Mouse (Mus musculus) thymus, adult 2 months (tissue): Measurements from ENCODE around the gene Rmi2.

Experiments used
- CTCF ChIP-seq: fragments of 200-500 bp; IDR thresholded peaks from 2 replicates; pipeline ENCODE4 v1.5.1; 2012; ENCODE audit warnings: mild to moderate bottlenecking, control low read depth, low read length, moderate library complexity, borderline replicate concordance; ENCODE audit not compliant: control insufficient read depth, poor library complexity, insufficient read depth; ENCODE audit errors: extremely low read depth
- POLR2A ChIP-seq: fragments of 200-500 bp; IDR thresholded peaks from 2 replicates; pipeline ENCODE4 v1.6.1; 2012; ENCODE audit warnings: mild to moderate bottlenecking, low read length, control low read depth, moderate library complexity; ENCODE audit not compliant: control insufficient read depth, poor library complexity, insufficient read depth; ENCODE audit errors: extremely low read depth

DNA sequence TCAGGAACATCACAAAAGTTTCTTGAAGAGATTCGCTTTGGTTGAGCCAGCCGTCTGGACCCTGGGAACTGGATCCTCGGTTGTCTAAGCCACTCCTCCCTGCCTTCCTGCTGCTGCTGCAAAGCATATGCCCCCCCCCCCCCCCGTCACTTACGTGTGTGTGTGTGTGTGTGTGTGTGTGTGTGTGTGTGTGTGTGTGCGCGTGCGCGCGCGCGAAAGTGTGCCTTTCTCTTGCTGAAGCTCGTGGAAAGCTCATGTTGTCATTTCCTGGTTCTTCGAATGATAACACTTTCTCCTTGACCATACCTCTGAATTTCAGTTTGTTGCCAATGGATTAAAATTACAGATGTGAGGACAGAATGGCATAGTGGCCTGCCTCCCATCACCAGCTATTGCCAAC lies 5.2 kb downstream of the Rmi2 start:
- TF ChIP-seq POLR2A (no peak), CTCF (no peak)
